Mouse (Mus musculus) C3H10T1/2 (cell line): Measurements from ENCODE around the gene Sult1b1. TPM values are rescaled to one million over a fixed set of nuclear protein-coding genes. Genes with fewer than 3 reads are reported as not detected.

ENCODE experiments used
- polyA plus RNA-seq, 2 experiments: library from polyadenylated mRNA; unstranded; fragments of >200 nt; fragmentation: generic; extraction: Trizol; gene quantifications; one replicate each; pipeline ENCODE4 v1.2.1; 2012; ENCODE audit warnings: missing spikeins in 2 of 2

The Sult1b1 gene
- not detected for polyA plus RNA-seq

DNA sequence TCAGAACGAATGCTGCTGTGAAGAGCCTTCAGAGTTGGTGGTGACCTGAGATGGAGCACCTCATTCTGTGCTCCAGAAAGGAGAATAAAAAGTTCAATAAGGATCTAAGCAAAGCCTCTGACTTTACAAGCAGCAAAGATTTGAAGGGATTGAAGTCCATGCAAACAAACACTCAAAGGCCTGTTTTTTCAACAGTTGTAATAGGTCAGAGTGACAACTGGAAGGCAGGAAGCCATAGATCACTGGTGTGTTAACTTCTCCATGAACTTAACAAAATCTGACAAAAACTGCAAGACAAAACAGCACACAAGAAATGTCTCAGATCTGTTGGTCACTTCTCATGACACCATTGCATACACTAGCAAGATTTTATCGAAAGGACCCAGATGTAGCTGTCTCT is at the start of gene Sult1b1:
Sult1b1 (minus strand) TSS at position 85 of the 400 bp plus-strand sequence.

GRCm38 (mm10) chr5:87568845-87569244 is 30.9 kb upstream of the Sult1b1 start, which contains the start of gene Sult1d1:
Gene Sult1d1 (minus strand): TSS chr5:87569027.

GRCm38 (mm10) chr5:87490771-87491170 is 47.2 kb downstream of the Sult1b1 start, which contains the start of gene Ugt2a1:
Gene Ugt2a1 (minus strand): TSS chr5:87490871.

GRCm38 (mm10) chr5:87486706-87487105 is 51.3 kb downstream of the Sult1b1 start, which contains the start of gene Gm43638:
Gene Gm43638 (minus strand): TSS chr5:87486806.

GRCm38 (mm10) chr5:87482160-87482559 is 55.8 kb downstream of the Sult1b1 start, which contains the start of gene Ugt2a2:
Gene Ugt2a2 (minus strand): TSS chr5:87482260.

Other genes with a start within 250 kb of the Sult1b1 start
- not detected for gene Ugt2a3, start 201.0 kb downstream of the Sult1b1 start, polyA plus RNA-seq
- not detected for gene Ugt2b38, start 114.0 kb downstream of the Sult1b1 start, polyA plus RNA-seq
- not detected for gene Ugt2a2, start 55.9 kb downstream of the Sult1b1 start, polyA plus RNA-seq
- gene Gm43638, start 51.4 kb downstream of the Sult1b1 start, polyA plus RNA-seq: not detected
- not detected for gene Ugt2a1, start 47.3 kb downstream of the Sult1b1 start, polyA plus RNA-seq
- gene Sult1d1, start 30.8 kb upstream of the Sult1b1 start, polyA plus RNA-seq: not detected
- gene Sult1e1, start 53.4 kb upstream of the Sult1b1 start, polyA plus RNA-seq: not detected
- not detected for gene Csn1s1, start 128.0 kb upstream of the Sult1b1 start, polyA plus RNA-seq
- not detected for gene Csn2, start 161.4 kb upstream of the Sult1b1 start, polyA plus RNA-seq
- not detected for gene Csn1s2a, start 236.4 kb upstream of the Sult1b1 start, polyA plus RNA-seq